Mouse (Mus musculus): ENCODE measurements at regions not wholly inside any gene's neighbourhood (a gene's known extent, or its start where the extent isn't known, plus 50 kb on each side); places are given as distances from the start of the nearest gene placed in this dataset.
"Not testable (repeated sequence)": the region's sequence is repeated elsewhere in the genome, so short reads cannot be mapped to it uniquely, and the experiment has no call there.

GRCm38 (mm10) chr3:129421620-129422239 lies 89.2 kb upstream of the Enpep start:
- peak; percentile 71 for TF ChIP-seq CTCF (IDR thresholded peaks at IDR 0.05; ENCODE audit: borderline replicate concordance, insufficient read depth, low read length)
- TF ChIP-seq POLR2A (IDR thresholded peaks at IDR 0.05; ENCODE audit: low read depth, low read length), result not testable (repeated sequence)
